Mouse (Mus musculus) adipocyte (in vitro differentiated cells): Measurements from ENCODE around the gene Jazf1.
A peak's percentile ranks its signal among the peaks of the same experiment; 100 is the strongest.

Experiments
- DNase-seq: peaks from one replicate; pipeline ENCODE4 v3.0.0-alpha.2; 2016; ENCODE audit warnings: low spot score

Jazf1 gene

GRCm38 (mm10) chr6:53010286-53010685 lies 58.1 kb downstream of the Jazf1 start:
- no peak for DNase-seq

DNA sequence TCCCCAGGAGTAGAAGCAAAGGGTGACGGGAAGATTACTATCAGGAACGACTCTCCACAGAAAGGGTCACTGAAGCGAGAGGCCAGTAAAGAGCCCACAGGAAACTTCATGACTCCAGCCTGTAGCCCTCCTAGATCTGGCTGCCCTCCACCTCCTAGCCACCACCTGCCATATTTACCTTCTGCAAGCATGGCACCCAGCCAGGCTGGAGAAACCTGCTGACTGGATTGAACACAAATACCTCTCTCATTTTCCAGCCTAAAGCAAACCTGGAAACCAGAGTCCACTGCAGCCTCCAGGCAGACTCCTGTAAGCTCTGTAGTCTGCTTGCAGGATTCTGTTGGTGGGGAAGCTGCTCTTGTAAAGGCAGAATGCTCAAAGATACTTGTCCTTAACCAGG lies 62.4 kb downstream of the Jazf1 start:
- no peak for DNase-seq

DNA sequence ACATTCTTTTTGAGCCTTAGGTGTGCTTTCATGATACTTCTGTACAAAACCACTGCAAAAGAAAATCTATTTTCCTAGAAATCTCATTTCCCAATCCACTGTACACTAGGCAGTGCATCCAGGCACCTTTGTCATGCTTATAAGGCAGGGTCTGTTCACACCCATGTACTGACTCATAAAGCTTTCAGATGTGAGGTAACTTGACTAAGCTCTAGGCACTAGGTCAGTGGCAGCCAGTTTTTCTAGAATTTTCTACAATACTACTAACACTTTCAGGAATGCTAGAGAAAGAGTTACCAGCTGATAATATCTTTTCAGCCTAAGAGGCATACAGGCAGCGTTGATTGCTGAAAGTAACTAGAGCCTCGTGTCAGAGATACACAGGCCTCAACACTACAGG lies 62.9 kb downstream of the Jazf1 start:
- DNase-seq = no peak

GRCm38 (mm10) chr6:52990816-52991215 lies 77.6 kb downstream of the Jazf1 start:
- no peak for DNase-seq

DNA sequence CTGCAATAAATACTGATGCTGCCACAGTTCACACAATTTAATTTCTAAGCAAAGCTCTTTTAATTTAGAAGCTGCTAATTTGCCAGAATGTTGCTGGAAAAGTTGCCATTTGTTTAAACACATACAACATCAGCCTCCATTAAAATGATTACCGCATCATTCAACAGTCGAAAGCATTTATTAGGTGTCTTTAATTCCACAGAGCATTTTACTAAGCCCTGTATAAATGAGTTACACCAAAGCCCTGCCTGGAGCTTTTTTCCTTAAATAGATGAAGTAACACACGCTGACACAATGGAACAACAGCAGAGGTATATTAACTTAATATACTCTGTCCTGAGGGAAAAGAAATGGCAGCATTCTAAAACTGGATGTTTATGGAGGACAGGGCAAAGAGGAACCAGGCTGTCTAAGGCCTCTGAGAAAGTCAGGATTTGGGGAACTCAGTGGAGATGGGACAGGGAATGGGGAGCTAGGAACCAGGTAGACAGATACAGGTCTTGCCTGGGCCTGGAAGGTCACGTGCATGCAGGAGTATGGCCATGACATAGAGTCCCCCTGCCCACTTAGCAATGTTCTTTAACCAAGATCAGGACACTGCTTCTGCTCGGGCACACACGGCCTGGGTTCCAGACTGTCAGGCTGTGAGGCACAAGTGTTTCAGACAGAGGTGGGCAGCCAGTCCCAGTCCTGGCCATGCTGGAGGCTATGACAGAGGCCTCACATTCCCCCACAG lies 80.4 kb downstream of the Jazf1 start:
- DNase-seq = no peak

DNA sequence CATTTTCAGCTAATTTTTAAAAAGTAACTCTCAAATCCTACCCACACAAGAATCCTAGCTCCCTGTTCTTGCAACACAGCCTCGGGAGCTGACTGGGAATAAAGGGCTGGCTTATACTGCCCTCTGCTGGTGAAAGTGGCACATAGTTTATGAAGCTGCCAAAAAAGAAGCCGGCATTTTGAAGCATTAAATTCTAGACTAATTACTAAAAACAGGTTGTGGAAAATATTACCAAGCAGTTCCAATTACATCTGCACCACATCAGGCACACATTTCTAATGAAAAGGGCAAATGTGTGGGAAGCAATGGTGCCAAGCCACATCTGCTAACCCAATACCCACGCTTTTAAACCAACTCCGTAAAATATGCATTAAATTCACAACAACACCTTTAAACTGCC lies 81.0 kb downstream of the Jazf1 start:
- DNase-seq = peak; percentile 80

- DNase-seq = no peak
Observed at GRCm38 (mm10) chr6:52982175-52982574, 86.3 kb downstream of the Jazf1 start.

DNA sequence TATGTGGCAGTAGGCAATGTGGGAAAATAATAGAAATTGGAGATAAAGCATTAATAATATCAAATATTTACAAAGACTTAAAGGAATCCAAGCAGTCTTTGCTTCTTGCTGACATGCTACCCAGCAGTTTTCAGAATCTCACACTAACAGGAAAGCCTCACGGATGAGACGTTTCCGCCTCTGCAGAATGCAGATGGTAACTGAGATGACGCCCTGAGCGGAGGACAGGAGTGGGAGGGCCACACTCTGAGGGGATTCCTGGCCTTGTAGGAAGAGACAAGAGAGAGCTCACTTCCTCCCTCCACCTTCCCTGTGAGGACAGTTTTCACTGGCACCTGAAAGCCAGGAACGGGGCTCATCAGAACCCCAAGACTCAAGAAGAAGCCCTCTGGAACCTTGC lies 88.9 kb downstream of the Jazf1 start:
- DNase-seq = no peak

DNA sequence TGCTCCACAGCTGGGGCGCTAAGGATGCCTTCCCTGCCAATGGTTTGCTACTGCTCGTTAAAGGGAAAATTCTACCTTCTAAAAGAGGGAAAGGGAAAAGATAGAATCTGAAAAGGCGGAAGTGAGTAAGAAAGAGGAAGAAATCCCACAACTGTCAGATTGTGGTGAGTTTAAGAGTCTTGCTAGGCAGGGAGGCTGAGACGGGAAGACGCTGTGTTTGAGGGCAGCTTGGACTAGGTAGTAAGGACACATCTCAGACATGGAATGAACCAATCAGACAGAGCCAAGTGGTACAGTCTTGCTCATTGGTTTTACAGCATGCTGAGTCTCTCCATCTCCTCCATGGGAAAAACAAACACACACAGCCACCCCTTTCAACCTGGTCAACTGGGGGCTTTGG lies 95.1 kb downstream of the Jazf1 start:
- DNase-seq = no peak

GRCm38 (mm10) chr6:52972138-52972537 lies 96.3 kb downstream of the Jazf1 start:
- DNase-seq = peak; percentile 30

- DNase-seq = peak; percentile 76
Observed at GRCm38 (mm10) chr6:52969717-52970261, 98.6 kb downstream of the Jazf1 start.

- DNase-seq = no peak
Observed at GRCm38 (mm10) chr6:52968346-52968891, 100.0 kb downstream of the Jazf1 start.

DNA sequence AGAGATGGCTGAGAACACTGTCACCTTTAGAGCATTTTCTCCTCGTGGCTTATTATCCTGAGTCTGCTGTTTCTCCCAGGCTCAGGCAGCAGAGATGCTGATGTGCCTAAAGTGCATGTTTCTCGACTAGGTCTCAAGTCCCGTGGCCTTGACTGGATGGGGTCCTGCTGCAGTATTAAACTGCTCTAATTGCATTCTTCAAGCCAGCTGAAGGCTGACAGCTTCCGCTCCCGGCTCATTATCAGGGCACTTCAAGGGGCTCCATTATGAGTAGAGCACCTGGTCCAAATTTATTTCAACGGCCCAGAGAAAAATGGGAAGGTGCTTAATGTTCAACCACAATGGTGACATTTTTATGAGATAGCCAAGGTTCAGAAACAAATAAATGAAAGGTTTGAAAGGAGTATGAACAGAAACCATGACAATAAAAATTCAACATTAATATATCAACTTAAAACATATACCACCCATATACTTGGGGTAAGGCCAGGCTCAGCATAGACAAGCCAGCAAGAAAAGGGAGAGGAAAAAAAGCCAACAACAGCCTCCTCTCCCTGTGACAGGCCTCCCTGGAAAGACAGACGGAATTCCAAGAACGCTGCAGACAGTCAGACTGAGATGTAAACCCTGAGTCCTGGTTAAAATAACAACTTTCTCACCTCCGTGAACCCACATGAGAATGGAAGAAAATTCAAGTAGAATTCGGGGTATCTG lies 100.7 kb downstream of the Jazf1 start:
- no peak for DNase-seq

GRCm38 (mm10) chr6:52966001-52966400 lies 102.4 kb downstream of the Jazf1 start:
- no peak for DNase-seq

- DNase-seq = no peak
Observed at GRCm38 (mm10) chr6:52965340-52965739, 103.1 kb downstream of the Jazf1 start.

- no peak for DNase-seq
Observed at GRCm38 (mm10) chr6:52963840-52964690, 104.4 kb downstream of the Jazf1 start.

DNA sequence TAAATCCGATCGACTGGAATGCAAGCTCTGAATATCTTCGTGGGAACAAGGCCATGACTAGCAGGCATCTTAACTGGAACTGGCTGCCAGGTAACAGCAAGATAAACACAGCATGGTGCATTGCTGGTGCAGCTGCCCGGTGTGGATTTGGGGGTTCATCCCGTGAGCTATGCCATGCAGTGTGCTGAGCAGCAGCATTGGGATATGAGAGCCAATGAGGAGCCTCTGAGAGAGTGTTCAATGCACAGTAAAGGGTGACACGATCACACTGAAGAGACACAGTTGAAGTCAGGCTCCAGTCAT lies 105.0 kb downstream of the Jazf1 start:
- no peak for DNase-seq

DNA sequence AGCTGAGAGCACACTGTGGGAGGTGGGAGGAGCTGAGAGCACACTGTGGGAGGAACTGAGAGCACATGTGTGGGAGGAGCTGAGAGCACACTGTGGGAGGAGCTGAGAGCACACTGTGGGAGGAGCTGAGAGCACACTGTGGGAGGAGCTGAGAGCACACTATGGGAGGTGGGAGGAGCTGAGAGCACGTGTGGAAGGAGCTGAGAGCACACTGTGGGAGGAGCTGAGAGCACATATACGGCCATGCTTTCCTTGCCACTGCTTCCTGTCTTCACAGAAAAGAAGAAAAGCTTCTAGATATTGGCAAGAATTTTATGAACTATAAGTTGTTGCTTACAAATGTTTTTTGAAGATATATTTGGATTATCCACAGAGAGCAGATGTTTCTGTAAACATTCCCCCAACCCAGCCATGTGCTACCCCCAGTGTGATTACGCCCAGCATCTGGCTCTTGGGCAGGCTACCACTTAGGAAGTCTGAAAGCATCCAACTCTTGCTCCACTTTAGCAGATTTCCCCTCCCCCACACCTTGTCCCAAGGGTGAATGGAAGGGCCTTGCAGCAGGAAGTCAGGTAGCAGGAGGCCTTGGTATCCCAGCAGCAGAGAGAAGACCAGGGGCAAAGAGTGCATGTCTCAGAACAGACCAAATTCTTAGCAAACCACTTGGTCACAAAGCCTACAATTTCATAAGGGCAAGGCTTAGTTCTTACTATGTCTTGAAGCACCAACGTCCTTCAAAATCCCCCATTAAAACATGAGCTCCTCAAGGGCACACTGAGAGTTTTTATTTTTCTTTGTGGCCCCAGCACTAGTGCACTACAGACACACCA lies 105.6 kb downstream of the Jazf1 start:
- no peak for DNase-seq

DNA sequence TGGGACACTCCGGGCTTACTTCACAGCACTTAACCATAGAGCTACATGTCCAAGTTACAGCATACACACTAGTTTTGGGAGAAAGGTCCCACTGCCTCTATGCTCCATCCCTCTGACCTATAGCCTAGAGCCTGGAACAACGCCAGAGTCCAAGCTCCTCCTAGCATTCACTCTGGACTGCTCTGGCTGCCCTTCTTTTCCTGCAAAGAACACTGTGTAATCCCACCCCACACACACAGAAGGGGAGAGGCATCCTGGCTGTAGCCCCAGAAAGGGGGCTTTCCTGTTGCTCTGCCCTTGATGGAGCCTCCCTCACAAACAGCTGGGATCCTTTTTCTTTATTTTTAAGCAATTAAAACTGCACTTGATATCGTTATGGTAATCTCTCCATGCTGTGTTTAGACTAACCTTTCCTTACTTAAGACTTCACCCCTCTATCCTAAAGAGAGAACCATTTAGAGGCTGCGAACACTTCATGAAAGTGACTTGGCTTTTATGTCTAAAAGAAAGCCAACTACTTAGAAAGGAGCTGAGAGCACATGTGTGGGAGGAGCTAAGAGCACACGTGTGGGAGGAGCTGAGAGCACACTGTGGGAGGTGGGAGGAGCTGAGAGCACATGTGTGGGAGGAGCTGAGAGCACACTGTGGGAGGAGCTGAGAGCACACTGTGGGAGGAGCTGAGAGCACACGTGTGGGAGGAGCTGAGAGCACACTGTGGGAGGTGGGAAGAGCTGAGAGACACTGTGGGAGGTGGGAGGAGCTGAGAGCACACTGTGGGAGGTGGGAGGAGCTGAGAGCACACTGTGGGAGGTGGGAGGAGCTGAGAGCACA lies 106.6 kb downstream of the Jazf1 start:
- DNase-seq = peak; percentile 79

GRCm38 (mm10) chr6:52957730-52958129 lies 110.7 kb downstream of the Jazf1 start:
- DNase-seq = peak; percentile 50

DNA sequence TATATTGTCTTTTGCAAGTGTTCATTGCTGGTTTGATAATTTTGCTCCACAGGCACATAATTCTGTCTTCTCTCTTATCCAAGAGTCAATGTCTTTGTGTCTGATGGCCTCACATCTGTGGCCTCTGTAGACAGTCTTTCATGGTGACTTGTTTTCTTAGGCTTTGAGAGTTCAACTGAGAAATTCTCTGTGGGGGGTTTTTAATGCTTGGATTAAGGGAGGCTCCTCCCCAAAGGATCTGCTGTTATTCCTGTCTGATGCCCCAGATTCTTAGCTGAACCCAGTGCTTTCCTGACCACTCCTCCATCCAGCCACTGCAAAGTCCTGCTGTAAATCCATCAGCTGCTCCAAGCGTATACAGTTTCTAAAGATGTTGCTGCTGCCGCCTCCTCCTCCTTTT lies 112.3 kb downstream of the Jazf1 start:
- no peak for DNase-seq
